Comparison of ENCODE assay signal across 8 mouse cellular contexts in the genomic region with DNA sequence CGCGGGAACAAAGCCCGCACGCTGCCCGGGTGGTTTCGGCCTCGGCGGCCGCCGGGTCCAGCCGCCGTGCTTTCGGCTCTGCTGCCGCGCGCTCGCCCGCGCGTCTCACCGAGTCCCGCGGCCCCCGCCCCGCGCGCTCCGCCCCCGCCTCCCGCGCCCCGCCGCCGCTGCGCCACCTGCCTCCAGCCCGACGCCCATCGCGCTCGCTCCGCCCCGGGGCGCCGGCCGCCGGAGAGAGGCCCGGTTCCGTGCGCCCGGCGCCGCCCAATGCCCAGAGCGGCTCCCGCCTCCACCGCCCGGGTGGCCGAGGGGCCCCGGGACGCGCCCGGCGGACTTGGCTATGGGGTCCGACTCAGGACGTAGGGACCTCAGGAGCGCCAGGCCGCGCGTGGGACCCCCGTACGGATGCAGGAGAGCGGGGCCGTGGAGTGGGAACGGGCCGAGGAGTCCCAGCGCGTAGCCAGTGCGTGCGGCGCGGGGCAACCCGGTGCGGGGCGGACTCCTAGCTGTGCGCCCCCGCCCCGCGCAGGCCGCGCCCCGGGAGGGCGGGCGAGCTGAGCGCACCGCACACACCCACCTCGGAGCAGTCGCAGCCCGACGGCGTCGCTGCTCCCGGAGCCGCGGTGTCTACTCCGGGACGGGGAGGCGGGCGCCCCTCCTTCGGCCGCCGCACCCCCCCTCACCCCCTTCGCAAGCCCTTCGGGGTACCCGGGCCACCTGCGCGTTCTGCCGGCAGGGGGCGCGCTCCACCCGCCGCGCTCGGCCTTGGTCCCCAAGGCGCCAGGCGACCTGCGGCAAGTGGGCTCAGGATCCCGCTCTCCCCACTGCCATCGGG. TPM values are rescaled to one million over a fixed set of nuclear protein-coding genes. Genes with fewer than 3 reads are reported as not detected.
DNase-seq lines count a peak whose midpoint lies in the region; ATAC-seq and TF ChIP-seq lines count a peak whose summit lies in the region.

No protein-coding gene starts in this region.

- H3K4me1 ChIP-seq in embryonic facial prominence, embryonic 13.5 days, result peaks cover 51% of the 10 kb centered on the region
- peaks cover 15% of the 10 kb centered on the region for H3K4me1 ChIP-seq in heart, adult 2 months (ENCODE audit: control insufficient read depth, insufficient read depth, low read length)
- no peaks in the 10 kb centered on the region for H3K4me1 ChIP-seq in kidney, adult 2 months (ENCODE audit: control insufficient read depth, insufficient read depth, low read length)
- peaks cover 2% of the 10 kb centered on the region; the same call in 1 of the 2 replicates for H3K4me1 ChIP-seq in liver, adult 2 months (ENCODE audit: control insufficient read depth, insufficient read depth, low read length)

- H3K9ac ChIP-seq in embryonic facial prominence, embryonic 13.5 days, result peak overlapping the region; percentile 73
- H3K9ac ChIP-seq in heart, adult 2 months (ENCODE audit: low read depth, low read length), result peak overlapping the region; percentile 97
- H3K9ac ChIP-seq in liver, adult 2 months (ENCODE audit: low read depth, low read length), result peak overlapping the region; percentile 80

- TF ChIP-seq POLR2A in heart, adult 2 months (IDR thresholded peaks at IDR 0.05; ENCODE audit: insufficient read depth, low read depth, low read length), result no peak
- TF ChIP-seq POLR2A in kidney, adult 2 months (IDR thresholded peaks at IDR 0.05; ENCODE audit: low read depth, low read length), result no peak
- no peak for TF ChIP-seq POLR2A in liver, adult 2 months (IDR thresholded peaks at IDR 0.05; ENCODE audit: extremely low read depth, insufficient read depth, low read length)

- peak; percentile 77 for DNase-seq in layer of hippocampus, adult 11-12 months (ENCODE audit: low spot score)
- DNase-seq in layer of hippocampus, adult 9-10 months (ENCODE audit: low spot score), result no peak
- peak; percentile 90 to 93 for DNase-seq in heart, adult 2 months
- peak; percentile 80 for DNase-seq in kidney, adult 2 months
- DNase-seq in liver, adult 2 months (ENCODE audit: extremely low read depth, low read depth, low spot score), result peak; percentile 21
- peak; percentile 90 for DNase-seq in splenic B cell, adult 2 months (ENCODE audit: low read depth, low spot score)

- H3K27me3 ChIP-seq in embryonic facial prominence, embryonic 13.5 days, result peaks cover 95% of the 10 kb centered on the region
- no peaks in the 10 kb centered on the region for H3K27me3 ChIP-seq in heart, adult 2 months (ENCODE audit: control insufficient read depth, insufficient read depth, low read length)
- no peaks in the 10 kb centered on the region for H3K27me3 ChIP-seq in kidney, adult 2 months (replicated peaks; ENCODE audit: control insufficient read depth, insufficient read depth, low read length)
- 0 out of 2 replicates have a peak, but pooled peaks cover 6% of the 10 kb centered on the region for H3K27me3 ChIP-seq in liver, adult 2 months (ENCODE audit: control insufficient read depth, insufficient read depth, low read length)
- H3K27me3 ChIP-seq in splenic B cell, adult 2 months (ENCODE audit: control insufficient read depth, insufficient read depth, low read length, poor library complexity, severe bottlenecking), result no peaks in the 10 kb centered on the region

- intact Hi-C loops in heart, adult 2 months (cut with DNase I), result loop anchor here (1.0 to 5.0 kb wide), 7 partner anchors 19 to 152 kb away; a partner anchor contains a TSS

- under 1% methylated on average over 97 of the region's 127 CpGs for WGBS in embryonic facial prominence, embryonic 13.5 days
- WGBS in heart, adult 2 months, result under 1% methylated on average over 121 of the region's 127 CpGs
- WGBS in kidney, adult 2 months, result under 1% methylated on average over 127 of the region's 127 CpGs
- 1% methylated on average over 124 of the region's 127 CpGs for WGBS in liver, adult 2 months

- H3K36me3 ChIP-seq in embryonic facial prominence, embryonic 13.5 days, result no peaks in the 10 kb centered on the region
- H3K36me3 ChIP-seq in heart, adult 2 months (ENCODE audit: control insufficient read depth, insufficient read depth, low read length), result no peaks in the 10 kb centered on the region
- no peaks in the 10 kb centered on the region for H3K36me3 ChIP-seq in kidney, adult 2 months (ENCODE audit: control insufficient read depth, insufficient read depth, low read length)
- H3K36me3 ChIP-seq in liver, adult 2 months (ENCODE audit: control insufficient read depth, insufficient read depth, low read length), result no peaks in the 10 kb centered on the region
- no peaks in the 10 kb centered on the region for H3K36me3 ChIP-seq in splenic B cell, adult 2 months (ENCODE audit: control insufficient read depth, insufficient read depth, low read length, poor library complexity, severe bottlenecking)

- peak overlapping the region; percentile 71 for H3K4me3 ChIP-seq in embryonic facial prominence, embryonic 13.5 days
- peak overlapping the region; percentile 96 for H3K4me3 ChIP-seq in heart, adult 2 months
- H3K4me3 ChIP-seq in kidney, adult 2 months (ENCODE audit: insufficient read depth, low read depth, low read length), result peak overlapping the region; percentile 78
- peak overlapping the region; percentile 62 for H3K4me3 ChIP-seq in liver, adult 2 months (ENCODE audit: insufficient read depth, low read depth, low read length)

- peak; percentile 100 for TF ChIP-seq CTCF in heart, adult 2 months (IDR thresholded peaks at IDR 0.05)
- TF ChIP-seq CTCF in kidney, adult 2 months (conservative IDR thresholded peaks at IDR 0.05; ENCODE audit: insufficient read depth, insufficient read length, low read depth, low read length), result peak; percentile 60
- peak; percentile 79 for TF ChIP-seq CTCF in liver, adult 2 months (IDR thresholded peaks at IDR 0.05; ENCODE audit: low read depth, low read length)

- no peak; the same call in 1 of the 2 replicates for TF ChIP-seq EP300 in heart, adult 2 months (IDR thresholded peaks at IDR 0.05; ENCODE audit: insufficient read depth, low read depth, low read length)

- peak overlapping the region; percentile 98 for H3K4me2 ChIP-seq in embryonic facial prominence, embryonic 13.5 days

- peak; percentile 35; the same call in 1 of the 2 replicates for ATAC-seq in embryonic facial prominence, embryonic 13.5 days (ENCODE audit: insufficient number of reproducible peaks, insufficient read depth, low FRiP score, low TSS enrichment, low read depth)
- ATAC-seq in monocyte, adult 5-6 weeks (replicated peaks; ENCODE audit: insufficient number of reproducible peaks, low FRiP score, low TSS enrichment, poor library complexity, severe bottlenecking), result peak; percentile 25; the same call in 1 of the 2 replicates

- H3K9me3 ChIP-seq in embryonic facial prominence, embryonic 13.5 days, result no peaks in the 10 kb centered on the region

- H3K79me2 ChIP-seq in heart, adult 2 months (replicated peaks; ENCODE audit: control insufficient read depth, insufficient read depth, low read length), result 0 out of 2 replicates have a peak, but pooled peaks cover 1% of the 10 kb centered on the region
- no peaks in the 10 kb centered on the region for H3K79me2 ChIP-seq in liver, adult 2 months (ENCODE audit: control insufficient read depth, insufficient read depth, low read length)

- H3K27ac ChIP-seq in embryonic facial prominence, embryonic 13.5 days, result peak overlapping the region; percentile 64; the same call in 1 of the 2 replicates
- H3K27ac ChIP-seq in heart, adult 2 months, result peak overlapping the region; percentile 95
- peak overlapping the region; percentile 71 for H3K27ac ChIP-seq in kidney, adult 2 months (ENCODE audit: insufficient read depth, low read depth, low read length)
- H3K27ac ChIP-seq in liver, adult 2 months (replicated peaks; ENCODE audit: insufficient read depth, low read depth, low read length), result peak overlapping the region; percentile 19; the same call in 1 of the 2 replicates

RNA-seq across cellular contexts. Expression of a gene that starts 20.6 kb away (rescaled TPM):
- 4.6 TPM in 2 replicates for polyA plus RNA-seq in embryonic facial prominence, embryonic 13.5 days (2015; fragmentation: Nextera tagmentation; extraction: Ambion mirVana)
- total RNA-seq in heart, adult 2 months (2021), result 10 to 100 TPM; 21.8 to 22.3 TPM
- 10.2 and 10.9 TPM in 2 replicates for polyA plus RNA-seq in heart, adult 2 months (2012; rRNA removed)
- polyA plus RNA-seq in kidney, adult 2 months (2012; rRNA removed), result 5.5 and 6.7 TPM in 2 replicates
- total RNA-seq in liver, adult 2 months (2014; rRNA removed), result 0.28 and 0.40 TPM in 2 replicates
- polyA plus RNA-seq in liver, adult 2 months (2012; rRNA removed), result 1.2 and 1.3 TPM in 2 replicates
- 21.2 to 48.6 TPM (median 32.6 TPM) in 3 replicates for total RNA-seq in monocyte, adult 5-6 weeks (2017)

RNA-seq across cellular contexts. Expression of a gene that starts 55.7 kb away (rescaled TPM):
- polyA plus RNA-seq in embryonic facial prominence, embryonic 13.5 days (2015; fragmentation: Nextera tagmentation; extraction: Ambion mirVana), result not detected in 2 replicates
- total RNA-seq in heart, adult 2 months (2021), result under 1 TPM in 1 of 2 experiments, not detected in 1; 0.52 TPM
- polyA plus RNA-seq in heart, adult 2 months (2012; rRNA removed), result 0.10 TPM in 1 of 2 replicates, not detected in the other
- 0.11 TPM in 2 replicates for polyA plus RNA-seq in kidney, adult 2 months (2012; rRNA removed)
- total RNA-seq in liver, adult 2 months (2014; rRNA removed), result not detected in 2 replicates
- polyA plus RNA-seq in liver, adult 2 months (2012; rRNA removed), result not detected in 2 replicates
- total RNA-seq in monocyte, adult 5-6 weeks (2017), result not detected in 3 replicates

Comparison
In these comparisons a context has a peak if more than half of its experiments do, and no peak if none do; other contexts are left out.
1. H3K27ac ChIP-seq: peak in every context shown above with its lines; median percentile 95 in heart, adult 2 months; 71 in kidney, adult 2 months; 64 in embryonic facial prominence, embryonic 13.5 days; 19 in liver, adult 2 months.